Mouse (Mus musculus) hindbrain, embryonic 16.5 days (tissue): ENCODE measurements at regions not wholly inside any gene's neighbourhood (a gene's known extent, or its start where the extent isn't known, plus 50 kb on each side); places are given as distances from the start of the nearest gene placed in this dataset.

Experiments
- ATAC-seq: fragments of 200-750 bp; cut with Nextera tagmentation; 2 replicates; pipeline ENCODE4 v1.8.0; 2017; ENCODE audit warnings: moderate TSS enrichment, moderate library complexity
- H3K27ac ChIP-seq: fragments of 300-500 bp; sonication (generic); 2 replicates; pipeline ENCODE4 v1.5.1; 2014; ENCODE audit warnings: low read depth, mild to moderate bottlenecking, control low read depth, low read length, moderate library complexity
- H3K27me3 ChIP-seq: fragments of 300-500 bp; sonication (generic); replicated peaks from 2 replicates; pipeline ENCODE4 v1.6.1; 2014; ENCODE audit warnings: low read length; ENCODE audit not compliant: control insufficient read depth, insufficient read depth
- H3K36me3 ChIP-seq: fragments of 300-500 bp; sonication (generic); 2 replicates; pipeline ENCODE4 v1.6.1; 2014; ENCODE audit warnings: mild to moderate bottlenecking, low read length, moderate library complexity, mixed read lengths; ENCODE audit not compliant: control insufficient read depth, insufficient read depth
- H3K4me1 ChIP-seq: fragments of 300-500 bp; sonication (generic); 2 replicates; pipeline ENCODE4 v1.6.1; 2014; ENCODE audit warnings: low read depth, low read length; ENCODE audit not compliant: control insufficient read depth, insufficient read depth
- H3K4me2 ChIP-seq: fragments of 300-500 bp; sonication (generic); 2 replicates; pipeline ENCODE4 v1.6.1; 2014; ENCODE audit warnings: mild to moderate bottlenecking, low read length, control low read depth, moderate library complexity
- H3K4me3 ChIP-seq: fragments of 300-500 bp; sonication (generic); 2 replicates; pipeline ENCODE4 v1.5.1; 2014; ENCODE audit warnings: mild to moderate bottlenecking, low read length, control low read depth, moderate library complexity
- H3K9ac ChIP-seq: fragments of 300-500 bp; sonication (generic); 2 replicates; pipeline ENCODE4 v1.6.1; 2014; ENCODE audit warnings: low read depth, mild to moderate bottlenecking, control low read depth, low read length, moderate library complexity
- H3K9me3 ChIP-seq: fragments of 300-500 bp; sonication (generic); 2 replicates; pipeline ENCODE4 v1.6.1; 2014; ENCODE audit warnings: mild to moderate bottlenecking, low read length, moderate library complexity; ENCODE audit not compliant: control insufficient read depth
- WGBS: fragments of 180-500 bp; shearing (Covaris S2); extraction: QIAGEN DNeasy Blood & Tissue Kit; methylation state at CpG from one replicate; pipeline ENCODE4 v1.1.7; 2014; 5-methylcytosine and 5-hydroxymethylcytosine counted together
- microRNA counts: library from miRNA; unstranded; fragments of <30 nt; microRNA quantifications from one replicate; lab custom pipeline; 2016
- microRNA-seq: library from miRNA; unstranded; fragments of <30 nt; microRNA quantifications from one replicate; pipeline ENCODE4, GENCODE M21; 2017

- no peaks in the 10 kb centered on the region for H3K36me3 ChIP-seq
- H3K9me3 ChIP-seq, result no peaks in the 10 kb centered on the region
- peak; percentile 34; the same call in 1 of the 2 replicates for ATAC-seq
- H3K4me2 ChIP-seq, result no peak overlapping the region
- no peak overlapping the region for H3K27ac ChIP-seq
- 84% methylated on average over 6 of the region's 6 CpGs for WGBS
- H3K9ac ChIP-seq, result no peak overlapping the region
- no peaks in the 10 kb centered on the region for H3K4me1 ChIP-seq
- H3K27me3 ChIP-seq, result no peaks in the 10 kb centered on the region
- H3K4me3 ChIP-seq, result no peak overlapping the region
These were observed 57.2 kb upstream of the Ubash3b start for GRCm38 (mm10) chr9:41218702-41219101.

- no peak overlapping the region for H3K4me3 ChIP-seq
- peak; percentile 25; the same call in 1 of the 2 replicates for ATAC-seq
- H3K4me2 ChIP-seq, result no peak overlapping the region
- H3K9ac ChIP-seq, result no peak overlapping the region
- no peaks in the 10 kb centered on the region for H3K27me3 ChIP-seq
- H3K36me3 ChIP-seq, result no peaks in the 10 kb centered on the region
- 38% methylated on average over 3 of the region's 3 CpGs for WGBS
- H3K9me3 ChIP-seq, result no peaks in the 10 kb centered on the region
- H3K27ac ChIP-seq, result no peak overlapping the region
- peaks cover 12% of the 10 kb centered on the region for H3K4me1 ChIP-seq
These were observed 54.8 kb upstream of the Ubash3b start for GRCm38 (mm10) chr9:41216248-41216647.

DNA sequence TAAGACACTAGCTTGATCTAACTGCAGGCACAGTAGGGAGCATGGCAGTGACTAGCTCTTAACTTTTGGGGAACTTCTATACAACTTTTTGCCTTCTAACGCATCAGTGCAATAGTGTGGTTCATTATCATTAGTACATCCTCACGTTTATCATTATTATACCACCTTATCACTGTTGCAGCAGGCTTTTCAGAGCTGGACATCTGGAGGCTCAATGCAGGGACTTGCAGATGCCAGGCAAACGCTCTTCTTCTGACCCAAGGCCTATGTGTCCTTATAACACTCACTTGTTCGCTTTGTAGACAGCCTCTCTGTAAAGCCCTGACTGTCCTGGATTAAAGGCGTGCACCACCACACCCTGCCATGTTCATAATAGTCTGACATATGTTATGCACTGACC lies 53.5 kb upstream of the Ubash3b start:
- no peaks in the 10 kb centered on the region for H3K9me3 ChIP-seq
- H3K36me3 ChIP-seq, result no peaks in the 10 kb centered on the region
- WGBS, result 96% methylated on average over 5 of the region's 5 CpGs
- peaks cover 12% of the 10 kb centered on the region for H3K4me1 ChIP-seq
- no peak overlapping the region for H3K27ac ChIP-seq
- H3K9ac ChIP-seq, result no peak overlapping the region
- H3K4me3 ChIP-seq, result no peak overlapping the region
- ATAC-seq, result no peak
- no peak overlapping the region for H3K4me2 ChIP-seq
- H3K27me3 ChIP-seq, result no peaks in the 10 kb centered on the region

DNA sequence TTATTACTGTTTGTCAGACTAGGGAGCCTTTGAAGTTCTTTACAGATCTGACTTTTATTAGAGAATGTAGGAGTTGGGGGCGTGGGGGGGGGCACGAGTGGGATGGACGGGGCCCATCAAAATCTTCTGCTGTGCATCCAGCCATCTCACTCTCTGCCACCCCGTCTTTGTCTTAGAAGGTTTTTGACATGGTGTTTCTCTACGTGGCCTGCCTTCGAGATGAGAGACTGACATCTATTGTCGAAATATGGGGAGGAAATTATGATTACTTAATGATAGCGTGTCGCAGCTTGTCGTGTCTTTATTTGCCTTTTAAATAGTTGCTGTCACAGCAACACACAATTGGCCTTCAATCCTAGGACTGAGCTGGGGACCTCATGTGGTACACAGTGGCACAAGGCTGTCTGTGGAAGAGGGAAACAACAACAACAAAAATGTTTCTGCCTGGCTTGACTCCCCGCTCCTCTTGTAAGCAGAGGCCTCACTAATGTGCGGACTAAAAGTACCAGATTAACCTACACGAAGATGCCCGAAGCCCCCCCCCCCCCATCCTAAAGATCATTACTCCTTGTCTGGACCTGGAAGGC lies 51.5 kb upstream of the Ubash3b start:
- Histone ChIP-seq H3K27me3 (no peaks in the 10 kb centered on the region), H3K36me3 (no peaks in the 10 kb centered on the region), H3K9ac (no peak overlapping the region; the same call in 1 of the 2 replicates), H3K27ac (peak overlapping the region; percentile 70), H3K9me3 (no peaks in the 10 kb centered on the region), H3K4me3 (no peak overlapping the region), H3K4me1 (peaks cover 12% of the 10 kb centered on the region), H3K4me2 (peak overlapping the region; percentile 39)
- WGBS, result 30% methylated on average over 14 of the region's 14 CpGs
- 0 out of 2 replicates have a peak, but pooled peaks have one; percentile 19 for ATAC-seq

- Histone ChIP-seq H3K9me3 (no peaks in the 10 kb centered on the region), H3K27ac (peak overlapping the region; percentile 70), H3K27me3 (no peaks in the 10 kb centered on the region), H3K4me3 (no peak overlapping the region), H3K36me3 (no peaks in the 10 kb centered on the region), H3K9ac (peak overlapping the region; percentile 47), H3K4me1 (peaks cover 12% of the 10 kb centered on the region), H3K4me2 (peak overlapping the region; percentile 39)
- 0 out of 2 replicates have a peak, but pooled peaks have one; percentile 8 for ATAC-seq
- 3% methylated on average over 7 of the region's 7 CpGs for WGBS
These were observed 50.9 kb upstream of the Ubash3b start for GRCm38 (mm10) chr9:41212303-41212901.

GRCm38 (mm10) chr9:41211865-41212302 lies 50.4 kb upstream of the Ubash3b start:
- no peak for ATAC-seq
- H3K4me3 ChIP-seq, result no peak overlapping the region
- peak overlapping the region; percentile 39 for H3K4me2 ChIP-seq
- WGBS, result 33% methylated on average over 10 of the region's 10 CpGs
- H3K4me1 ChIP-seq, result peaks cover 12% of the 10 kb centered on the region
- peak overlapping the region; percentile 70 for H3K27ac ChIP-seq
- H3K9me3 ChIP-seq, result no peaks in the 10 kb centered on the region
- H3K36me3 ChIP-seq, result no peaks in the 10 kb centered on the region
- H3K27me3 ChIP-seq, result no peaks in the 10 kb centered on the region
- no peak overlapping the region for H3K9ac ChIP-seq

MicroRNAs encoded in the stretch of these regions (microRNA counts, 519-probe panel; counts per million panel counts)
- microRNA mmu-miR-100 (lab: Ali Mortazavi, UCI), result 3,713 counts per million, percentile 94 among the panel's probes with 10 or more counts
- 2,908 counts per million, percentile 78 among the panel's probes with 10 or more counts for microRNA mmu-miR-125b-3p (lab: Ali Mortazavi, UCI)

Small RNAs in the stretch of these regions (microRNA-seq; reads per million reads assigned to microRNA genes)
- gene Mir100, result 39,509 reads per million, percentile 99 among the genes with 10 or more reads in this experiment
- 1,810 reads per million, percentile 82 among the genes with 10 or more reads in this experiment for gene Mir125b-1
- 266 reads per million, percentile 62 among the genes with 10 or more reads in this experiment for gene Mirlet7a-2
